Mouse (Mus musculus): ENCODE results near the gene Tas2r124. TPM values are rescaled to one million over a fixed set of nuclear protein-coding genes. Genes with fewer than 3 reads are reported as not detected.

Tas2r124 gene
- polyA plus RNA-seq (2012; rRNA removed) (not detected in 2 replicates), polyA plus RNA-seq (2014; fragmentation: Nextera tagmentation; extraction: Ambion mirVana) (not detected in 2 replicates)

GRCm38 (mm10) chr6:132754430-132754829 is at the start of gene Tas2r124:
TSS of gene Tas2r124 (plus strand) at chr6:132754730.
- H3K9ac ChIP-seq (replicated peaks), result no peak within 1 kb of the TSS
- no peaks in the 10 kb centered on the region for H3K27me3 ChIP-seq (ENCODE audit: control insufficient read depth, insufficient read depth, low read length)
- H3K36me3 ChIP-seq (replicated peaks; ENCODE audit: control insufficient read depth, insufficient read depth, low read depth), result no peaks in the 10 kb centered on the region
- DNase-seq (ENCODE audit: low read depth in 3 of 3, low spot score in 3 of 3), result no peak
- H3K27ac ChIP-seq, result no peak within 1 kb of the TSS
- H3K4me2 ChIP-seq (ENCODE audit: low read depth), result no peak within 1 kb of the TSS
- no peak for TF ChIP-seq CTCF (IDR thresholded peaks at IDR 0.05; ENCODE audit: low read depth)
- no peak for TF ChIP-seq EP300 (IDR thresholded peaks at IDR 0.05; ENCODE audit: low read depth)
- 55% methylated on average over 1 of the region's 1 CpGs for WGBS (ENCODE audit: insufficient replicate concordance)
- no peaks in the 10 kb centered on the region for H3K4me1 ChIP-seq (replicated peaks; ENCODE audit: control insufficient read depth in 2 of 2, insufficient read depth in 2 of 2, low read length in 1 of 2)
- H3K9me3 ChIP-seq (ENCODE audit: control insufficient read depth, low read length), result no peaks in the 10 kb centered on the region
- no peak for ATAC-seq (ENCODE audit: insufficient read depth)
- no peak within 1 kb of the TSS for H3K4me3 ChIP-seq (ENCODE audit: insufficient read depth in 1 of 2, low read depth in 2 of 2, low read length in 2 of 2)

GRCm38 (mm10) chr6:132711828-132712227 is 42.7 kb upstream of the Tas2r124 start, which contains the start of gene Tas2r122:
TSS of gene Tas2r122 (minus strand) at chr6:132711928.
- H3K4me3 ChIP-seq (ENCODE audit: insufficient read depth in 1 of 2, low read depth in 2 of 2, low read length in 2 of 2), result no peak within 1 kb of the TSS
- H3K4me1 ChIP-seq (replicated peaks; ENCODE audit: control insufficient read depth in 2 of 2, insufficient read depth in 2 of 2, low read length in 1 of 2), result no peaks in the 10 kb centered on the region
- H3K27me3 ChIP-seq (ENCODE audit: control insufficient read depth, insufficient read depth, low read length), result no peaks in the 10 kb centered on the region
- ATAC-seq (ENCODE audit: insufficient read depth) (no peak), DNase-seq (ENCODE audit: low read depth in 3 of 3, low spot score in 3 of 3) (no peak)
- H3K9ac ChIP-seq (replicated peaks), result no peak within 1 kb of the TSS
- WGBS (ENCODE audit: insufficient replicate concordance), result 61% methylated on average over 3 of the region's 3 CpGs
- no peak within 1 kb of the TSS for H3K27ac ChIP-seq
- H3K4me2 ChIP-seq (ENCODE audit: low read depth), result no peak within 1 kb of the TSS
- H3K9me3 ChIP-seq (ENCODE audit: control insufficient read depth, low read length), result no peaks in the 10 kb centered on the region
- TF ChIP-seq EP300 (IDR thresholded peaks at IDR 0.05; ENCODE audit: low read depth), result no peak
- no peak for TF ChIP-seq CTCF (IDR thresholded peaks at IDR 0.05; ENCODE audit: low read depth)
- no peaks in the 10 kb centered on the region for H3K36me3 ChIP-seq (replicated peaks; ENCODE audit: control insufficient read depth, insufficient read depth, low read depth)

- DNase-seq (ENCODE audit: low read depth in 3 of 3, low spot score in 3 of 3), result no peak
- Histone ChIP-seq H3K9me3 (ENCODE audit: control insufficient read depth, low read length) (no peaks in the 10 kb centered on the region), H3K27me3 (ENCODE audit: control insufficient read depth, insufficient read depth, low read length) (no peaks in the 10 kb centered on the region), H3K4me3 (ENCODE audit: insufficient read depth in 1 of 2, low read depth in 2 of 2, low read length in 2 of 2) (no peak within 1 kb of the TSS), H3K4me2 (ENCODE audit: low read depth) (no peak within 1 kb of the TSS), H3K9ac (replicated peaks) (no peak within 1 kb of the TSS), H3K27ac (no peak within 1 kb of the TSS), H3K4me1 (replicated peaks; ENCODE audit: control insufficient read depth in 2 of 2, insufficient read depth in 2 of 2, low read length in 1 of 2) (no peaks in the 10 kb centered on the region), H3K36me3 (replicated peaks; ENCODE audit: control insufficient read depth, insufficient read depth, low read depth) (no peaks in the 10 kb centered on the region)
- ATAC-seq (ENCODE audit: insufficient read depth), result no peak
- no peak for TF ChIP-seq EP300 (IDR thresholded peaks at IDR 0.05; ENCODE audit: low read depth)
- TF ChIP-seq CTCF (IDR thresholded peaks at IDR 0.05; ENCODE audit: low read depth), result no peak
- WGBS (ENCODE audit: insufficient replicate concordance), result 52% methylated on average over 2 of the region's 2 CpGs
These were observed 16.6 kb upstream of the Tas2r124 start, which contains the start of gene Tas2r115 for GRCm38 (mm10) chr6:132737935-132738334. TSS of gene Tas2r115 (minus strand) at chr6:132738035.

GRCm38 (mm10) chr6:132750206-132750605 is 4.3 kb upstream of the Tas2r124 start:
- WGBS (ENCODE audit: insufficient replicate concordance), result 56% methylated on average over 2 of the region's 2 CpGs
- H3K27me3 ChIP-seq (ENCODE audit: control insufficient read depth, insufficient read depth, low read length), result no peaks in the 10 kb centered on the region
- H3K4me2 ChIP-seq (ENCODE audit: low read depth), result no peak overlapping the region

GRCm38 (mm10) chr6:132761831-132762230 is 7.3 kb downstream of the Tas2r124 start, which contains the start of gene Tas2r102:
TSS of gene Tas2r102 (plus strand) at chr6:132762131.
- TF ChIP-seq CTCF (IDR thresholded peaks at IDR 0.05; ENCODE audit: low read depth) (no peak), EP300 (IDR thresholded peaks at IDR 0.05; ENCODE audit: low read depth) (no peak)
- H3K4me1 ChIP-seq (replicated peaks; ENCODE audit: control insufficient read depth in 2 of 2, insufficient read depth in 2 of 2, low read length in 1 of 2), result no peaks in the 10 kb centered on the region
- no peaks in the 10 kb centered on the region for H3K9me3 ChIP-seq (ENCODE audit: control insufficient read depth, low read length)
- no peaks in the 10 kb centered on the region for H3K27me3 ChIP-seq (ENCODE audit: control insufficient read depth, insufficient read depth, low read length)
- H3K36me3 ChIP-seq (replicated peaks; ENCODE audit: control insufficient read depth, insufficient read depth, low read depth), result no peaks in the 10 kb centered on the region
- no peak within 1 kb of the TSS for H3K4me2 ChIP-seq (ENCODE audit: low read depth)
- no peak within 1 kb of the TSS for H3K27ac ChIP-seq
- no peak within 1 kb of the TSS for H3K9ac ChIP-seq (replicated peaks)
- DNase-seq (ENCODE audit: low read depth in 3 of 3, low spot score in 3 of 3) (no peak), ATAC-seq (ENCODE audit: insufficient read depth) (no peak)
- 80% methylated on average over 2 of the region's 2 CpGs for WGBS (ENCODE audit: insufficient replicate concordance)
- H3K4me3 ChIP-seq (ENCODE audit: insufficient read depth in 1 of 2, low read depth in 2 of 2, low read length in 2 of 2), result no peak within 1 kb of the TSS

More at GRCm38 (mm10) chr6:132750206-132750605, 4.3 kb upstream of the Tas2r124 start:
- Histone ChIP-seq H3K4me3 (ENCODE audit: insufficient read depth in 1 of 2, low read depth in 2 of 2, low read length in 2 of 2) (no peak overlapping the region), H3K4me1 (replicated peaks; ENCODE audit: control insufficient read depth in 2 of 2, insufficient read depth in 2 of 2, low read length in 1 of 2) (no peaks in the 10 kb centered on the region), H3K9ac (replicated peaks) (no peak overlapping the region), H3K27ac (no peak overlapping the region), H3K36me3 (replicated peaks; ENCODE audit: control insufficient read depth, insufficient read depth, low read depth) (no peaks in the 10 kb centered on the region), H3K9me3 (ENCODE audit: control insufficient read depth, low read length) (no peaks in the 10 kb centered on the region)
- no peak for DNase-seq (ENCODE audit: low read depth in 3 of 3, low spot score in 3 of 3)
- ATAC-seq (ENCODE audit: insufficient read depth), result no peak
- TF ChIP-seq EP300 (IDR thresholded peaks at IDR 0.05; ENCODE audit: low read depth), result no peak
- TF ChIP-seq CTCF (IDR thresholded peaks at IDR 0.05; ENCODE audit: low read depth), result no peak
